Mouse (Mus musculus) retina, postnatal 1 day (tissue): ENCODE results near the gene Rnf145.

ENCODE experiments used
- DNase-seq: peaks from one replicate; pipeline ENCODE4 v3.0.0-alpha.2; 2012

Rnf145 gene

GRCm38 (mm10) chr11:44518281-44519095 lies at the start of gene Rnf145:
Rnf145 (plus strand) TSS chr11:44518964.
- peak; percentile 80 for DNase-seq

GRCm38 (mm10) chr11:44469646-44470431 lies 48.9 kb upstream of the Rnf145 start:
- no peak for DNase-seq

GRCm38 (mm10) chr11:44470432-44471336 lies 48.1 kb upstream of the Rnf145 start, which contains the start of gene Ublcp1:
Ublcp1 (minus strand) TSS chr11:44470498.
- DNase-seq: peak; percentile 96

- DNase-seq: peak; percentile 18
Observed at GRCm38 (mm10) chr11:44471337-44471995, 47.3 kb upstream of the Rnf145 start.

GRCm38 (mm10) chr11:44475467-44475866 lies 43.3 kb upstream of the Rnf145 start:
- DNase-seq: no peak

GRCm38 (mm10) chr11:44476445-44476844 lies 42.3 kb upstream of the Rnf145 start:
- DNase-seq: no peak

- DNase-seq: no peak
Observed at GRCm38 (mm10) chr11:44478382-44478781, 40.4 kb upstream of the Rnf145 start.

- no peak for DNase-seq
Observed at GRCm38 (mm10) chr11:44480246-44480645, 38.5 kb upstream of the Rnf145 start.

- no peak for DNase-seq
Observed at GRCm38 (mm10) chr11:44485089-44485736, 33.6 kb upstream of the Rnf145 start.

GRCm38 (mm10) chr11:44489117-44489516 lies 29.6 kb upstream of the Rnf145 start:
- no peak for DNase-seq

- no peak for DNase-seq
Observed at GRCm38 (mm10) chr11:44494643-44495323, 24.0 kb upstream of the Rnf145 start.

GRCm38 (mm10) chr11:44496217-44496616 lies 22.5 kb upstream of the Rnf145 start:
- no peak for DNase-seq

- DNase-seq: no peak
Observed at GRCm38 (mm10) chr11:44498412-44499272, 20.1 kb upstream of the Rnf145 start.

GRCm38 (mm10) chr11:44500966-44501365 lies 17.8 kb upstream of the Rnf145 start:
- DNase-seq: no peak

- DNase-seq: no peak
Observed at GRCm38 (mm10) chr11:44501477-44501876, 17.3 kb upstream of the Rnf145 start.

GRCm38 (mm10) chr11:44502931-44503330 lies 15.8 kb upstream of the Rnf145 start:
- no peak for DNase-seq

GRCm38 (mm10) chr11:44504146-44504545 lies 14.6 kb upstream of the Rnf145 start:
- no peak for DNase-seq

GRCm38 (mm10) chr11:44504761-44505160 lies 14.0 kb upstream of the Rnf145 start:
- DNase-seq: no peak

- DNase-seq: no peak
Observed at GRCm38 (mm10) chr11:44508876-44509275, 9.9 kb upstream of the Rnf145 start.

- DNase-seq: no peak
Observed at GRCm38 (mm10) chr11:44509906-44510305, 8.9 kb upstream of the Rnf145 start.
